Mouse (Mus musculus): Measurements from ENCODE around the gene Hoxa2.

DNA sequence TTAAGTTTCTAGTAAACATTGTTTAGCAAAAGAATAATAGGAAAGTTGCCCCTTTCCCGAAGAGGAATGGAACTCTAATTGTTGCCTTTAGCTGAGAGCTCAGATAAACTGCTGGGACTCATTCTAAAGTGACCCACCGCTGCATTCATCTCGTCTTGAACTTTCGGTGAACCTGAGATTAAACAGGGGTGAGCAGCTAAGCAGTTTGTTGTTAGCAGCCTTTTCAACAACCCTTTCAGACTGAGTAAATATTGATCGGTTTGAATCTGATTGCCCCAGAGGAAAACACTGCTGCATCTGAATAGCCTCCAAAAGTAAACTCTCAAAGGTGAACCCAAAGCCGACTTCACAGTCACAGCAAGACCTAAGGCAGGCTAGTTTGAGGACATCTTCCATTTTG is 11.4 kb downstream of the Hoxa2 start:
- TF ChIP-seq CTCF (IDR thresholded peaks at IDR 0.05; ENCODE audit: control insufficient read depth, insufficient read depth, insufficient read length): no peak
- no peak for TF ChIP-seq CEBPB (IDR thresholded peaks at IDR 0.05; ENCODE audit: low read depth)
- no peak for TF ChIP-seq USF1 (IDR thresholded peaks at IDR 0.05; ENCODE audit: low read depth)
- TF ChIP-seq MYOG (IDR thresholded peaks at IDR 0.05; ENCODE audit: control insufficient read depth, extremely low read depth, insufficient read length): no peak
- no peak for TF ChIP-seq MAX (IDR thresholded peaks at IDR 0.05)
- no peak for TF ChIP-seq MYOD1 (IDR thresholded peaks at IDR 0.05; ENCODE audit: control insufficient read depth, insufficient read length, low read depth)
- TF ChIP-seq FOSL1 (IDR thresholded peaks at IDR 0.05; ENCODE audit: insufficient read depth, low read length, poor library complexity, severe bottlenecking): no peak
